In genomic region chr4:150031234-150031890, GRCm38 (mm10) we compare ENCODE assay signal across 8 mouse cellular contexts. TPM values are rescaled to one million over a fixed set of nuclear protein-coding genes. Genes with fewer than 3 reads are reported as not detected.
A peak's percentile ranks its signal among the peaks of the same experiment; 100 is the strongest.
DNase-seq lines count a peak whose midpoint lies in the region; ATAC-seq lines count a peak whose summit lies in the region.

No protein-coding gene starts in this region.

- no peak overlapping the region for H3K9ac ChIP-seq in heart, embryonic 15.5 days
- H3K9ac ChIP-seq in neural tube, embryonic 13.5 days, result peak overlapping the region; percentile 60

- WGBS in heart, embryonic 10.5 days, result 31% methylated on average over 14 of the region's 14 CpGs
- WGBS in heart, embryonic 15.5 days, result 30% methylated on average over 14 of the region's 14 CpGs
- 20% methylated on average over 14 of the region's 14 CpGs for WGBS in neural tube, embryonic 13.5 days

- H3K36me3 ChIP-seq in heart, embryonic 10.5 days, result no peaks in the 10 kb centered on the region
- H3K36me3 ChIP-seq in heart, embryonic 15.5 days, result no peaks in the 10 kb centered on the region
- H3K36me3 ChIP-seq in neural tube, embryonic 13.5 days, result no peaks in the 10 kb centered on the region

- no peak for ATAC-seq in heart, embryonic 15.5 days (replicated peaks; ENCODE audit: insufficient number of reproducible peaks, insufficient read depth, low FRiP score, low read depth)
- ATAC-seq in neural tube, embryonic 13.5 days (ENCODE audit: low read depth), result no peak
- ATAC-seq in activated CD4-positive, CD25-positive, alpha-beta regulatory T cell, adult 4 months, result no peak

- DNase-seq in heart, embryonic 10.5 days (ENCODE audit: low spot score), result no peak
- DNase-seq in heart, adult 8-10 months (ENCODE audit: low spot score), result no peak
- peak; percentile 74 to 77 for DNase-seq in cerebellum, adult 18-20 months
- DNase-seq in kidney, postnatal 36 days, result peak; percentile 64 to 71
- DNase-seq in spleen, postnatal 14 days (ENCODE audit: low spot score in 2 of 2), result no peak

- H3K4me1 ChIP-seq in heart, embryonic 10.5 days, result peaks cover 34% of the 10 kb centered on the region
- H3K4me1 ChIP-seq in heart, embryonic 15.5 days (replicated peaks), result peaks cover 27% of the 10 kb centered on the region
- H3K4me1 ChIP-seq in neural tube, embryonic 13.5 days (replicated peaks), result peaks cover 42% of the 10 kb centered on the region

- peaks cover 85% of the 10 kb centered on the region for H3K27me3 ChIP-seq in heart, embryonic 10.5 days (ENCODE audit: insufficient read depth, poor library complexity, severe bottlenecking)
- H3K27me3 ChIP-seq in heart, embryonic 15.5 days, result peaks cover 73% of the 10 kb centered on the region
- peaks cover 91% of the 10 kb centered on the region for H3K27me3 ChIP-seq in neural tube, embryonic 13.5 days

- H3K4me2 ChIP-seq in heart, embryonic 15.5 days, result peak overlapping the region; percentile 91
- H3K4me2 ChIP-seq in neural tube, embryonic 13.5 days, result peak overlapping the region; percentile 87

- peak overlapping the region; percentile 59 for H3K4me3 ChIP-seq in heart, embryonic 10.5 days
- peak overlapping the region; percentile 61 for H3K4me3 ChIP-seq in heart, embryonic 15.5 days
- peak overlapping the region; percentile 42 for H3K4me3 ChIP-seq in neural tube, embryonic 13.5 days

- no peak overlapping the region for H3K27ac ChIP-seq in heart, embryonic 10.5 days
- no peak overlapping the region for H3K27ac ChIP-seq in heart, embryonic 15.5 days
- H3K27ac ChIP-seq in neural tube, embryonic 13.5 days (replicated peaks), result no peak overlapping the region

- no peaks in the 10 kb centered on the region for H3K9me3 ChIP-seq in heart, embryonic 10.5 days
- no peaks in the 10 kb centered on the region for H3K9me3 ChIP-seq in heart, embryonic 15.5 days (replicated peaks)
- no peaks in the 10 kb centered on the region for H3K9me3 ChIP-seq in neural tube, embryonic 13.5 days

RNA-seq across cellular contexts. Expression of gene H6pd, which starts 22.5 kb away (rescaled TPM):
- 5.8 and 9.0 TPM in 2 replicates for polyA plus RNA-seq in heart, embryonic 10.5 days (2016; fragmentation: Nextera tagmentation; extraction: Ambion mirVana)
- 10 to 100 TPM; 37.5 to 44.8 (median 41.2) TPM for total RNA-seq in heart, adult 8-10 months (2022)
- polyA plus RNA-seq in heart, embryonic 15.5 days (2015; fragmentation: Nextera tagmentation; extraction: Ambion mirVana), result 10.2 and 16.0 TPM in 2 replicates
- polyA plus RNA-seq in neural tube, embryonic 13.5 days (2015; fragmentation: Nextera tagmentation; extraction: Ambion mirVana), result 3.5 and 4.5 TPM in 2 replicates
- polyA plus RNA-seq in activated CD4-positive, CD25-positive, alpha-beta regulatory T cell, adult 4 months (2017; shearing (Covaris generic)), result 1 to 10 TPM; 5.3 to 5.4 TPM

RNA-seq across cellular contexts. Expression of gene Gpr157, which starts 55.8 kb away (rescaled TPM):
- polyA plus RNA-seq in heart, embryonic 10.5 days (2016; fragmentation: Nextera tagmentation; extraction: Ambion mirVana), result 0.85 and 2.0 TPM in 2 replicates
- 10 to 100 TPM; 28.8 to 42.7 (median 39.0) TPM for total RNA-seq in heart, adult 8-10 months (2022)
- 3.1 TPM in 2 replicates for polyA plus RNA-seq in heart, embryonic 15.5 days (2015; fragmentation: Nextera tagmentation; extraction: Ambion mirVana)
- polyA plus RNA-seq in neural tube, embryonic 13.5 days (2015; fragmentation: Nextera tagmentation; extraction: Ambion mirVana), result 0.56 and 0.70 TPM in 2 replicates
- under 1 TPM; 0.33 to 0.42 TPM for polyA plus RNA-seq in activated CD4-positive, CD25-positive, alpha-beta regulatory T cell, adult 4 months (2017; shearing (Covaris generic))

Comparison
In these comparisons a context has a peak if more than half of its experiments do, and no peak if none do; other contexts are left out.
1. DNase-seq: peak in cerebellum, adult 18-20 months (2 of 2) and kidney, postnatal 36 days (2 of 2); none in heart, embryonic 10.5 days (single experiment), heart, adult 8-10 months (single experiment) and spleen, postnatal 14 days (0 of 2).
2. Peak in every context shown above with its lines, with median percentiles within 50 percentile points of each other: H3K4me3 ChIP-seq.